Mouse (Mus musculus) B cell, adult 2 months (primary cell): ENCODE data around the gene Uvrag.

Experiments used
- DNase-seq, 2 experiments: peaks; one replicate each; pipeline ENCODE4 v3.0.0; 2022

Gene Uvrag

GRCm38 (mm10) chr7:99164873-99165410 is 24.0 kb upstream of the Uvrag start:
- DNase-seq: no peak

GRCm38 (mm10) chr7:99162462-99162861 is 21.5 kb upstream of the Uvrag start:
- no peak for DNase-seq

GRCm38 (mm10) chr7:99161961-99162360 is 21.0 kb upstream of the Uvrag start:
- no peak for DNase-seq

- DNase-seq: no peak
Measured at GRCm38 (mm10) chr7:99161529-99161928, 20.6 kb upstream of the Uvrag start.

- DNase-seq: no peak
Measured at GRCm38 (mm10) chr7:99160995-99161394, 20.1 kb upstream of the Uvrag start.

GRCm38 (mm10) chr7:99159446-99159845 is 18.5 kb upstream of the Uvrag start:
- no peak for DNase-seq

- DNase-seq: no peak
Measured at GRCm38 (mm10) chr7:99158904-99159303, 18.0 kb upstream of the Uvrag start.

- DNase-seq: no peak
Measured at GRCm38 (mm10) chr7:99158011-99158410, 17.1 kb upstream of the Uvrag start.

- DNase-seq: no peak
Measured at GRCm38 (mm10) chr7:99156737-99157136, 15.8 kb upstream of the Uvrag start.

- no peak for DNase-seq
Measured at GRCm38 (mm10) chr7:99155311-99156289, 14.7 kb upstream of the Uvrag start.

- DNase-seq: no peak
Measured at GRCm38 (mm10) chr7:99154648-99155151, 13.8 kb upstream of the Uvrag start.

- DNase-seq: no peak
Measured at GRCm38 (mm10) chr7:99153686-99154202, 12.8 kb upstream of the Uvrag start.

GRCm38 (mm10) chr7:99152756-99153155 is 11.8 kb upstream of the Uvrag start:
- no peak for DNase-seq

- peak; percentile 97 for DNase-seq
Measured at GRCm38 (mm10) chr7:99151342-99151741, 10.4 kb upstream of the Uvrag start.

GRCm38 (mm10) chr7:99149017-99149416 is 8.1 kb upstream of the Uvrag start:
- no peak for DNase-seq

GRCm38 (mm10) chr7:99147494-99147893 is 6.6 kb upstream of the Uvrag start:
- DNase-seq: no peak

- peak; percentile 57 to 67 for DNase-seq
Measured at GRCm38 (mm10) chr7:99146906-99147305, 6.0 kb upstream of the Uvrag start.

- DNase-seq: no peak
Measured at GRCm38 (mm10) chr7:99146011-99146410, 5.1 kb upstream of the Uvrag start.

GRCm38 (mm10) chr7:99144616-99145015 is 3.7 kb upstream of the Uvrag start:
- no peak for DNase-seq

GRCm38 (mm10) chr7:99143244-99143643 is 2.3 kb upstream of the Uvrag start:
- no peak for DNase-seq

GRCm38 (mm10) chr7:99141919-99142606 is 1.1 kb upstream of the Uvrag start:
- DNase-seq: no peak

- no peak for DNase-seq
Measured at GRCm38 (mm10) chr7:99140511-99140910, 430 bp downstream of the Uvrag start.

- DNase-seq: no peak
Measured at GRCm38 (mm10) chr7:99139841-99140491, 975 bp downstream of the Uvrag start.
